Mouse (Mus musculus): Measurements from ENCODE around the gene Snrnp200.
"Not testable (repeated sequence)": the region's sequence is repeated elsewhere in the genome, so short reads cannot be mapped to it uniquely, and the experiment has no call there.

Gene Snrnp200

DNA sequence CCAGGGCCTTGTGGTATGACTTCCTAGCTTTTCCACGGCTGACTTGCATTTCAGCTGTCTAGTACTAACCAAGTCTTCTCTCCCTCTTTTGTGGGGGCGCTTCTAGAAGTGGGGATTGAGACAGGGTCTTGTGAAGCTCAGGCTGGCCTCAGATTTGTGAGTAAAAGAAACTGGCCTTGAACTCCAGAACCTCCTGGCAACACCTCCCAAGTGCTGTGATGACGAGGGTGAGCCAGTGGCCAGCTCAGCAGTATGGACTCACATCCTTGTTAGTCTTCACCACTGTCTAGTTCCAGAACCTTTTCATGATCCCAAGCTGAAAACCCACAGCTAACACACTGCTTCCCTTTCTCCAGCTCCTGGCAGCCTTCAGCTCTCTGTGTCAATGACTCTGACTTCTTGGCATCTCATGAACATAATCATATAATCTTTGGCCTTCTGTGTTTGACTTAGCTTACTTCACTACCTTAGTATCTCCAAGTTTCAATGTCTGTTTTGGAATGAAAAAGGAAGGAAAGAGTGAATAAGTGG is 46.5 kb downstream of the Snrnp200 start:
- DNase-seq (ENCODE audit: low spot score), result no peak

DNA sequence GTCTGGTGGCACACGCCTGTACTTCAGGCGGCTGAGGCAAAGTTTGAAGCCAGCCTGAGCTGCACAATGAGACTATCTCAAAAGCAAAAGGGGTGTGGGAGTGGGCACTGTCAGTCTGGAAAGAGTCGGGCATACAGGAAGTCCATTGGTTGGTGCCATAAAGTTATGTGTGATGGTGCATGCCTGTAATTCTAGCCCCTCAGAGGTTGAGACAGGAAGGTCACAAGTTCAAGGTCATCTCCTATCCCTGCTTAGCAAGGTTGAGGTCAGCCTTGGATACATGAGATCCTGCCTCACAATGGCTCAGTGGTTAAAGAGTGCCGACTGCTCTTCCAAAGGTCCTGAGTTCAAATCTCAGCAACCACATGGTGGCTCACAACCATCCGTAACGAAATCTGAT is 47.1 kb downstream of the Snrnp200 start:
- no peak for DNase-seq (ENCODE audit: low spot score)

DNA sequence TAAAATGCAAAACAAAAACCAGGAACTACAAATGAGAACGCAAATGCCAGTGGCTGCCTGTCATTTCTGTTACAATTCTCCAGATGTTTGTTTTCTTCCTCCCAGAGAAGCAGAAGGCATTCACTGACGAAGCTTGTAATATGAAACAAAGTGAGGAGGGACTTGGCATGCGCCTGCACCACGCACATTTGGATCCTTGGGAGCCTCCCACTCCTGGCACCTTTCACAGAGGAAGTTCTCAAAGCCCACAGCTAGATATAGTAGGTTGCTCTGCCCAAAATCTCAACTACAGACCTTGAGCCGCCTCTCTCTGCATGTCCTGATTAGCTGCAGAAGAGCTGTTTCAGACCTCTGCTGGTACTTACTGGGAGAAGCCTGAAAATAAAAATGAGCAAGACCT is 51.2 kb downstream of the Snrnp200 start:
- DNase-seq (ENCODE audit: low spot score), result peak; percentile 13

DNA sequence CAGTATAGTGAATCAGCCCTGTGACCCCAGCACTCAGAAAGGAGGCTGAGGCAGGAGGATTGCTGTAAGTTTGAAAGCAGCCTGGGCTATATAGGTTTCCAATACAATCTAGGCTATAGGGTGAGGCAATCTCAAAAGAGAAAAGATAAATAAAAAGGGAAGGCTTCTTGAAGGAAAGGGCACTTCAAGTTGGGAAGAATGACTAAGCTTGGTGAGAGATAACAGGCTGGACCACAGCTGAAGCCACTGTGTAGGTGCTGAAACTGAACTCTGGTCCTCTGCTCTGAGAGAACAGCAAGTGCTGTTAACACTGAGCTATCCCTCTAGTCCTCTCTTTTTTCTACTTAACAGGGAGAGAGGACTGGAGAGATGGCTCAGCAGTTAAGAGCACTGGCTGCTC is 54.3 kb downstream of the Snrnp200 start:
- no peak for DNase-seq (ENCODE audit: low spot score)

DNA sequence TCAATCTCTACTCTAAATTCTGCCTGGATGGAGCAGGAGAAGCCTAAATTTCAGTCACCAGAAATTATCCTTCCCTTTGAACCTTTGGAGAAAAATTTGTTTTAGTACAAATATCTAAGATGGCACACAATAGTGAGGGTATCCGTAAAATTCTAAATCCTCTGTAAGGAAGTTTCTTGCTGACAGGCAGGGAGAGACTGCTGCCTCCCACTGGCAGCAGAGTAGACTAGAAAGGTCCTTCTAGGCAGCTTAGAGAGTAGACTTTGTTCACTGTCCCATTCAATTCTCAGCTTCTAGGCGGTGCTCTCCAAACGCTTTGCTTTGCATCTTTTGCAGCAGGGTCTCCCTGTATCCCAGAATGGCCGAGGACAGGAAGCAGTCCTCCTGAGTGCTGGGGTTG is 59.7 kb downstream of the Snrnp200 start:
- no peak for DNase-seq (ENCODE audit: low spot score)

DNA sequence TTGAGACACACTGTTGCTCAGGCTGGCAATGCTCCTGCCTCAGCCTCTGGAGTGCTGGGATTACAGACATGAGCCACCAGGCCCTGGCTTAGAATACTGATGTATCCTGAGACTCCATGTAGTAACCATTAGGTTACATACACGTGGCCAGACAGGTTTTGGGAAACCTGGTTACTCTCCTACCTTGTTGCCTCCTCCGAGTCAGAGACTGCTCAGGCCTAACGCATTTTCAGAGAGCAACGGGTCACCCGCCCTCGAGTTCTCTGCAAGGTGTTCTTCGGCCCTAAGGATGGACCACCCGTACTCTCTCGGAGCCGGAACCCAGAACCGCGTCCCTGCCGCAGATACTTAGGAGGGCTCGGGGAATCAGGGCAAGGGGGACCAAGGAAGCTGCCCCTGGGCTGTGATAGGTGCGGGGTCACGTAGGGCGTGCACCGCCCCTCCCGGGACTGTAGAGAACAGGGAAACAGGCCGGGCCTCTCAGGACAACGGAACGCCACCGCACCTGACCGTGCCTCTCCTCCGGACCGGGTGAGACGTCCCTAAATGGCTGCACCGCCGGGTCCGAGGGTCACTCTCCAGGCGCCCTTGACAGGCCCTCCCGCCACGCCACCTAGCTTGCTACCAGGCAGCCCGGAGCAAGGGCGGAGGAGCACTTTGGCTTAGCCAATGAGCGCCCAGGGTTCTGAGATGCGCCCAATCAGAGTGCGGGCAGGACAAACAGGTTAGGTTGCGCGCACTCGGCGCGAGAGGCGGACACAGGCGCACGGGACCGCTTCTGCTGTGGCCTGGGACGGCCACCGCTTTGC is 61.5 kb downstream of the Snrnp200 start, which contains the start of gene Stard7:
Gene Stard7, plus strand, starts transcription at position 728 of the 809 bp plus-strand sequence.
- peak; percentile 91 for DNase-seq (ENCODE audit: low spot score)

DNA sequence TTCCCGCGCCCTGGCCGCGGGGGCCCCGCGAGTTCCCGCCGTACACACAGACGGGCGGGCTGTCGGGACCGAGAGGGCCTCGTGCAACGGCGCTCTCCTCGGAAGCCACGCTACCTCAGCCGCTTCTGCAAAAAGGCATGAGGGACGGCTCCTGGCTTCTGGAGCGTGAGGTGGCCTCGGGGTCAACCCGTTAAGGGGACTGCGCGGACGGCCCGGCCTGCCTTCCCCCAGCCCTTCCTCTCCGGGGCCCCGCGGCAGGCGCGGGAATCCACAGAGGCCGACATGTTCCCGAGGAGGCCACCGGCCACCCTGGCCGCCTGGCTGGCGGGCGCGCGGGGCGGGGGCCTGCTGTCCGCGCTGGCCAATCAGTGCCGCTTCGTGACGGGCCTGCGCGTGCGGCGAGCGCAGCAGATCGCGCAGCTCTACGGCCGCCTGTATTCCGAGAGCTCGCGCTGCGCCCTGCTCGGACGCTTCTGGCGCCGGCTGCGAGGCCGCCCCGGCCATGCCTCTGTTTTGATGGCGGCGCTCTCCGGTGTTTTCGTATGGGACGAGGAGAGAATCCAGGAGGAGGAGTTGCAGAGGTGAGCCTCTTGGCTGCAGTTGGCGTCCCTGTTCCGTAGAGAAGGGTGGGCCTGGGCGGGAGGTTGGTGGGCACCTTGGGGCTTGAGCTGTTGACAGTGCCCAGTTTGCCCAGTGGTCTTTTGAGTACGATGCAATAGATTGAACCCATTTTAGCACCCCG is 62.3 kb downstream of the Snrnp200 start:
- peak; percentile 71 for DNase-seq (ENCODE audit: low spot score)

DNA sequence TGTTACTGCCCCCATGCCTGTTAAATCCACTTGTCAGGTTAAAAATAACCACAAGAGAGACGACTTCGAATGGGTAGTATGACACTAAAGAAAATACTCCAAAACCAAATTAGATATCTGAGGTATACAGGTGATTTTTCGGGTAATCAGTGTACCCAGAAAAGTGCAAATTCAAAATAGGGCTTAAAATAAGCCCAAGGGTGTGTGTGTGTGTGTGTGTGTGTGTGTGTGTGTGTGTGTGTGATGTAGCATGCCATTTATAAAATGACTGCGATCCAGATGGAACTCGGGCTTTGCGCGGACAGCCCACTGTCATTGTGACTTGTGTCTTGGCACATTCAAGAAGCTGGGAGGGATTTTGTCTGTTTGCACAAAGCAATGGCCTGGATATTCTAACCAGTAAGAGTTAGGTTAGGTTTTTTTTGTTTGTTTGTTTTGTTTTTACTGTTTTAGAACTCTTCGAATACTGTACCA is 62.9 kb downstream of the Snrnp200 start:
- DNase-seq (ENCODE audit: low spot score), result no peak

DNA sequence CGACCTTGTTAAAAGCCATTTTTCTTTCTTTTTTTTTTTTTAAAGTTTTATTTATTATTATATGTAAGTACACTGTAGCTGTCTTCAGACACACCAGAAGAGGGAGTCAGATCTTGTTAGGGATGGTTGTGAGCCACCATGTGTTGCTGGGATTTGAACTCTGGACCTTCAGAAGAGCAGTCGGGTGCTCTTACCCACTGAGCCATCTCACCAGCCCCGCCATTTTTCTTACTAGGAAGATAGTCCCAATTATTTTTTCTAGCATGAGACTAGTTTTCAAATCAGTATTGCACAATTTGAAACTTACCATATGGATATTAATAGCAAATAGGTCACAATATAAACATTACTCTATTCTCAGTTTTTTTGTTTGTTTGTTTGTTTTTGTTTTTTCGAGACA is 63.9 kb downstream of the Snrnp200 start:
- not testable (repeated sequence) for DNase-seq (ENCODE audit: low spot score)

DNA sequence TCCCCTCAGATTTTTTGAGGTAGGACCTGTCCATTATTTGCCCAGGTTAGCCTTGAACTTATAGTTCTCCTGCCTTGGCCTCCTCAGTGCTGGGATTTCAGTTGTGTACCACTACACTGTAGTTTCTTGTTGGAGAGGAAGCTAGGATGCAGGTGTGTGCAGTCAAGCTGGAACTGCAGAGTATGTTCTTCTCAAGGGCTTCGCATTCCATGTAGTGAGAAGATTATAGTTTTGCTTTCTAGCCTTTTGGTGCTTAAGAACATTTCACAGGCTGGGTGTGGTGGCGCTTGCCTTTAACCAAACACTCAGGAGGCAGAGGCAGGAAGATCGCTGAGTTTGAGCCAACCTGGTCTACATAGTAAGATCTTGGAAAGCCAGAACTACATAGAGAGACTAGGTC is 64.6 kb downstream of the Snrnp200 start:
- DNase-seq (ENCODE audit: low spot score), result no peak

DNA sequence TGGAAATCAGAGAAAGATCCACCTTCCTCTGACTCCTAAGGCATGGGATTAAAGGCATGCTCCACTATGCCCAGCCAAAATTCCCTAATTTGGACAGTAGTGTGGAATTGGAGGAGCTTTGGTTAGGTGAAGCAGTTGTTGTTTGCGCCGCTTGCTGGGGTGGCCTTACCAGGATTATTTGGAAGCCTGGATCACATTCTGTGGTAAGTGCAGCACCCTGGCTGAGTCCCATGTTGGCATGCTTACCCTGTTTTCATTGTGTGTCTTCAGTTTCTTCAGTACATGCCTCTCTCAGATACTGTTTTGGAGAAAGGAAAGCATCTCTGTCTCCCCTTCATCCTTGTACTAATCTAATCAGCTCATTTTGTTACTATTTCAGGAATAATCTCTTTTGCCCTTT is 66.4 kb downstream of the Snrnp200 start:
- no peak for DNase-seq (ENCODE audit: low spot score)

DNA sequence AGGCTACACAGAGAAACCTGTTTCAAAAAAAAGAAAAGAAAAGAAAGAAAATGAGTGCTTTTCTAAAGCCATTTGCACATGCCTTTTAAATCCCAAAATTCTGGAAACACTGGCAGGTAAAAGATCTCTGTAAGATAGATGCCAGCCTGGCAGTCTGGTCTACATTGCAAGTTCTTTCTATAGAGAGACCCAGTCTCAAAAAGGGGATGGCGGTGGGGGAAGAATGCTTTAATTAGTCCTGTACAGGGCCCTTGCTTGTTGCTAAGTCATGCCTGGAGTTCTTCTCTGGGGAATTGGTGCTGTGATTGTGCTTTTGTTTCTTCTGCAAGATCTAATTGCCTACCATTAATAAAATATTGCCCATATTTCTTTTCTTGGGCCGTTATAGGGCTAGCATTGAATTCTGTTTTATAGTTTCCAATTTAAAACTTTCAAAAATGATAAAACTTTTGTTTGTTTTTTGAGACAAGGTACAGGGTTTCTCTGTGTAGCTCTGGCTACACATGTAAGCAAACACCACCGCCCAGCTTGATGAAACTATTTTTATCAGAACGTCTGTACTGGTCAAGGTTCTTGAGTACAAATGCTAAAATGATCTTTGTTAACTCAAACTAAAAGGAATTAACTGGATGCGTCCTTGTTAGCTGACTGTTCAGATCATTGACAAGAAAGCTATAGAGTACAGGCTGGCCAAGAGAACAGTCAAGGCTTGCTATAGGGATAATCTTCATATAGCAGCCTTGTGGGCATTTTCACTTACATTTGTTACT is 67.5 kb downstream of the Snrnp200 start:
- DNase-seq (ENCODE audit: low spot score), result no peak

DNA sequence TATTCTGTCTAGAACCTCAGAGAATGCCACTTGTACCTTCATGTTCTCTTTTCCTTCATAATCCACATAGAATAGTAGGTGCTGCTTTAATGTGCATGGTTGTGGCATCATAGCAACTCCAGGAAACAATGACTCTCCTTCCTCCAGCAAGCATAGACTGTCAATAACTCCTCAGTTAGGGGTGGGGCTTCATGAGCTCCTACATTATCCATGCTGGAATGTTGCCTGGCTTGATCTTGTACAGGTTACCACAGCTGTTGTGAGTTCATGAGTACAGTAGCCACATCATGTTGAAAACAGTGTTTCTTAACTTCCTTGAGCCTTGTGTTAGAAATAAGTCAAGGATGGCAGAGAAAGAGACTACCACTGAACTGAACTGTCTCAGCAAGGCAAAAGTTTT is 70.0 kb downstream of the Snrnp200 start:
- no peak for DNase-seq (ENCODE audit: low spot score)
